Mouse (Mus musculus): ENCODE data around the gene Bicdl1. TPM values are rescaled to one million over a fixed set of nuclear protein-coding genes. Genes with fewer than 3 reads are reported as not detected.

The Bicdl1 gene
- polyA plus RNA-seq, 2 experiments, result 11.7 to 16.3 TPM

GRCm38 (mm10) chr5:115766821-115767220 is 35.4 kb upstream of the Bicdl1 start:
- Histone ChIP-seq H3K27me3 (ENCODE audit: control insufficient read depth, insufficient read depth, low read length) (no peaks in the 10 kb centered on the region), H3K4me2 (replicated peaks; ENCODE audit: low read depth, low read length, severe bottlenecking) (no peak overlapping the region), H3K27ac (replicated peaks; ENCODE audit: low read depth, low read length) (no peak overlapping the region), H3K4me3 (replicated peaks; ENCODE audit: low read length) (no peak overlapping the region), H3K9ac (ENCODE audit: low read depth, low read length, severe bottlenecking) (no peak overlapping the region), H3K9me3 (ENCODE audit: control insufficient read depth, low read length) (no peaks in the 10 kb centered on the region), H3K36me3 (ENCODE audit: control insufficient read depth, insufficient read depth, low read length) (no peaks in the 10 kb centered on the region), H3K4me1 (ENCODE audit: control insufficient read depth, insufficient read depth, low read length) (no peaks in the 10 kb centered on the region)
- 40% methylated on average over 8 of the region's 8 CpGs for WGBS
- DNase-seq (ENCODE audit: low spot score) (no peak), ATAC-seq (ENCODE audit: low FRiP score, low read depth) (no peak)
- TF ChIP-seq POLR2A (IDR thresholded peaks at IDR 0.05; ENCODE audit: borderline replicate concordance, extremely low read depth, insufficient read depth, insufficient read length), result no peak

DNA sequence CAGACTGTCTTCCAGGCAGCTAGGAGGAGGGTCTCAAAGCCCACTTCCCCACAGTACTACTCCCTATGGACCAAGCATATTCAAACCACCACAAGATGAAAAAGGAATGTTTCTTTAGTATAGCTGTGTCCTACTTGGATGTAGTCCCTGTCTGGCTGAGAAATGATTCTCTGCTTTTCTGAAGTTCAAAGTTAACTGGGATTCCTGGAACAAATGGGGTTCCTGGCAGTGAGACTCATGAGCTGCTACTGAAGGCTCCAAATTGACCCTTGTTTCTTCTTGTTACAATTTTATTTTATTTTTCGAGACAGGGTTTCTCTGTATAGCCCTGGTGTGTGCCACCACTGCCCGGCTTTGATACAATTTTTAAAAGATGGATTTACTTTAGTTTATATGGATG is 32.6 kb upstream of the Bicdl1 start:
- ATAC-seq (ENCODE audit: low FRiP score, low read depth) (no peak), DNase-seq (ENCODE audit: low spot score) (no peak)
- no peaks in the 10 kb centered on the region for H3K36me3 ChIP-seq (ENCODE audit: control insufficient read depth, insufficient read depth, low read length)
- no peaks in the 10 kb centered on the region for H3K27me3 ChIP-seq (ENCODE audit: control insufficient read depth, insufficient read depth, low read length)
- 74% methylated on average over 2 of the region's 2 CpGs for WGBS
- no peaks in the 10 kb centered on the region for H3K9me3 ChIP-seq (ENCODE audit: control insufficient read depth, low read length)
- no peak overlapping the region for H3K27ac ChIP-seq (replicated peaks; ENCODE audit: low read depth, low read length)
- no peak overlapping the region for H3K9ac ChIP-seq (ENCODE audit: low read depth, low read length, severe bottlenecking)
- H3K4me3 ChIP-seq (replicated peaks; ENCODE audit: low read length), result no peak overlapping the region
- H3K4me2 ChIP-seq (replicated peaks; ENCODE audit: low read depth, low read length, severe bottlenecking), result no peak overlapping the region
- no peak for TF ChIP-seq POLR2A (IDR thresholded peaks at IDR 0.05; ENCODE audit: borderline replicate concordance, extremely low read depth, insufficient read depth, insufficient read length)
- H3K4me1 ChIP-seq (ENCODE audit: control insufficient read depth, insufficient read depth, low read length), result no peaks in the 10 kb centered on the region

- H3K4me2 ChIP-seq (replicated peaks; ENCODE audit: low read depth, low read length, severe bottlenecking), result no peak overlapping the region
- 70% methylated on average over 11 of the region's 11 CpGs for WGBS
- no peaks in the 10 kb centered on the region for H3K36me3 ChIP-seq (ENCODE audit: control insufficient read depth, insufficient read depth, low read length)
- no peaks in the 10 kb centered on the region for H3K27me3 ChIP-seq (ENCODE audit: control insufficient read depth, insufficient read depth, low read length)
- no peak overlapping the region for H3K9ac ChIP-seq (ENCODE audit: low read depth, low read length, severe bottlenecking)
- H3K4me3 ChIP-seq (replicated peaks; ENCODE audit: low read length), result no peak overlapping the region
- DNase-seq (ENCODE audit: low spot score) (no peak), ATAC-seq (ENCODE audit: low FRiP score, low read depth) (no peak)
- H3K4me1 ChIP-seq (ENCODE audit: control insufficient read depth, insufficient read depth, low read length), result no peaks in the 10 kb centered on the region
- H3K9me3 ChIP-seq (ENCODE audit: control insufficient read depth, low read length), result no peaks in the 10 kb centered on the region
- no peak for TF ChIP-seq POLR2A (IDR thresholded peaks at IDR 0.05; ENCODE audit: borderline replicate concordance, extremely low read depth, insufficient read depth, insufficient read length)
- H3K27ac ChIP-seq (replicated peaks; ENCODE audit: low read depth, low read length), result no peak overlapping the region
Observed at GRCm38 (mm10) chr5:115760903-115761302, 29.5 kb upstream of the Bicdl1 start.

DNA sequence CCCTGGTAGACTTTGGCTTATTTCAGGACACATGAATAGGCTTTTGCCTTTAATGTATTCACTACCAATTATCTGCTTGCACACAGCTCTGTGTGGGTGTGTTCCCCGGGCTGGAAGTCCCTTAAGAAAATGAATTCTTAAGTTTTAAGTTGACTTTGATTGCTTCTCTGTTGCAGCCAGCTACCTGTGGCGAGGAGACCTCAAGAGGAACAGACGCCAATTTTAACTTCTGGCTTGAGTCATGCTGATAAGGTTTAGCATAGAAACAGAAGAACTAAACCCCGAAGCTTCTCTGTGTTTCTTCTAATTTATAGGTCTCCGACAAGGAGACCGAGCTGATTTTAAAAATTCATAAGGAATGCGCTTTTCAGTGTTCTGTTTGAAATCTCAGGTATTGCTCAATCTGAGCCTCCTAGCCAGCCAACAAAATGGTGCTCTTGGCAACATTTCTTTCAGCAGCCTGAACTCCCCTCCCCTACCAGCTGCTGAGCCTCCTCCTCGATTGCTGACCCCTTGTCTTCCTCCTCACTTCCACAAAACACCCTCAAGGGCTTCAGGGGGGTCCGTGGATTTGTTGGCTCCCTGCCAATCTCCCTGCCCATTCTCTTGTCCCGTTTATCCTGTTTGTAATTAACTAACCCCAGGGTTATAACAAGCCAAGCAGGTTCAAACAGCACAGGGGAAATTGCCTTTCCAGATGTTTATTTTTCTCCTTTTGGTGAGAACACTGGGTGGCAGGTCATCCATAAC is 27.2 kb upstream of the Bicdl1 start:
- ATAC-seq (ENCODE audit: low FRiP score, low read depth) (no peak), DNase-seq (ENCODE audit: low spot score) (peak; percentile 20)
- TF ChIP-seq POLR2A (IDR thresholded peaks at IDR 0.05; ENCODE audit: borderline replicate concordance, extremely low read depth, insufficient read depth, insufficient read length), result no peak
- 37% methylated on average over 10 of the region's 10 CpGs for WGBS
- Histone ChIP-seq H3K27me3 (ENCODE audit: control insufficient read depth, insufficient read depth, low read length) (no peaks in the 10 kb centered on the region), H3K36me3 (ENCODE audit: control insufficient read depth, insufficient read depth, low read length) (no peaks in the 10 kb centered on the region), H3K4me1 (ENCODE audit: control insufficient read depth, insufficient read depth, low read length) (no peaks in the 10 kb centered on the region), H3K4me3 (replicated peaks; ENCODE audit: low read length) (no peak overlapping the region), H3K27ac (replicated peaks; ENCODE audit: low read depth, low read length) (no peak overlapping the region), H3K9me3 (ENCODE audit: control insufficient read depth, low read length) (no peaks in the 10 kb centered on the region), H3K9ac (ENCODE audit: low read depth, low read length, severe bottlenecking) (no peak overlapping the region), H3K4me2 (replicated peaks; ENCODE audit: low read depth, low read length, severe bottlenecking) (no peak overlapping the region)

DNA sequence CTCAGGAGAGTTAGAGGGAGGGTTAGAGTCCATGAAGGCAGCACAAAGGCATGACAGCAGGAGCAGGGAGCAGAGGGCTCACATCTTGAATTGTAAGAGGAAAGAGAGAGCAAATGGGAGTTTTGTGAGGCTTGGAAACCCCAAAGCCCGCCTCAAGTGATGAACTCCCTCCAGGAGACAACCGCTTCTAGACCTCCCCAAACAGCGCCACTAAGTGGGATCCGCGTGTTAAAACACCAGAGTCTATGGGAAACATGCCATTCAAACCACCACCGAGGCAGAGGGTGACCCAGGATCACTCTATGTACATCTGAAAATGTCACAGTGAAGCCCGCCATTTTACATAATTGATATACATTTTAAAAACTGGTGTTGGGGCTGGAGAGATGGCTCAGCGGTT is 26.1 kb upstream of the Bicdl1 start:
- Histone ChIP-seq H3K9ac (ENCODE audit: low read depth, low read length, severe bottlenecking) (no peak overlapping the region), H3K4me2 (replicated peaks; ENCODE audit: low read depth, low read length, severe bottlenecking) (no peak overlapping the region), H3K27me3 (ENCODE audit: control insufficient read depth, insufficient read depth, low read length) (no peaks in the 10 kb centered on the region), H3K36me3 (ENCODE audit: control insufficient read depth, insufficient read depth, low read length) (no peaks in the 10 kb centered on the region), H3K4me3 (replicated peaks; ENCODE audit: low read length) (no peak overlapping the region), H3K9me3 (ENCODE audit: control insufficient read depth, low read length) (no peaks in the 10 kb centered on the region), H3K4me1 (ENCODE audit: control insufficient read depth, insufficient read depth, low read length) (no peaks in the 10 kb centered on the region), H3K27ac (replicated peaks; ENCODE audit: low read depth, low read length) (no peak overlapping the region)
- TF ChIP-seq POLR2A (IDR thresholded peaks at IDR 0.05; ENCODE audit: borderline replicate concordance, extremely low read depth, insufficient read depth, insufficient read length), result no peak
- WGBS, result 80% methylated on average over 8 of the region's 8 CpGs
- DNase-seq (ENCODE audit: low spot score), result no peak
- no peak for ATAC-seq (ENCODE audit: low FRiP score, low read depth)

Data from limb, embryonic 14.5 days (tissue).